Mouse (Mus musculus) E14TG2a.4 (cell line): Measurements from ENCODE around the gene Fam43a.

Experiments
- CTCF ChIP-seq: conservative IDR thresholded peaks from 2 replicates; pipeline ENCODE4 v1.5.1; 2014; ENCODE audit warnings: low read length
- POU5F1 ChIP-seq: IDR thresholded peaks from 2 replicates; pipeline ENCODE4 v1.6.1; 2014; ENCODE audit warnings: low read length, borderline replicate concordance

DNA sequence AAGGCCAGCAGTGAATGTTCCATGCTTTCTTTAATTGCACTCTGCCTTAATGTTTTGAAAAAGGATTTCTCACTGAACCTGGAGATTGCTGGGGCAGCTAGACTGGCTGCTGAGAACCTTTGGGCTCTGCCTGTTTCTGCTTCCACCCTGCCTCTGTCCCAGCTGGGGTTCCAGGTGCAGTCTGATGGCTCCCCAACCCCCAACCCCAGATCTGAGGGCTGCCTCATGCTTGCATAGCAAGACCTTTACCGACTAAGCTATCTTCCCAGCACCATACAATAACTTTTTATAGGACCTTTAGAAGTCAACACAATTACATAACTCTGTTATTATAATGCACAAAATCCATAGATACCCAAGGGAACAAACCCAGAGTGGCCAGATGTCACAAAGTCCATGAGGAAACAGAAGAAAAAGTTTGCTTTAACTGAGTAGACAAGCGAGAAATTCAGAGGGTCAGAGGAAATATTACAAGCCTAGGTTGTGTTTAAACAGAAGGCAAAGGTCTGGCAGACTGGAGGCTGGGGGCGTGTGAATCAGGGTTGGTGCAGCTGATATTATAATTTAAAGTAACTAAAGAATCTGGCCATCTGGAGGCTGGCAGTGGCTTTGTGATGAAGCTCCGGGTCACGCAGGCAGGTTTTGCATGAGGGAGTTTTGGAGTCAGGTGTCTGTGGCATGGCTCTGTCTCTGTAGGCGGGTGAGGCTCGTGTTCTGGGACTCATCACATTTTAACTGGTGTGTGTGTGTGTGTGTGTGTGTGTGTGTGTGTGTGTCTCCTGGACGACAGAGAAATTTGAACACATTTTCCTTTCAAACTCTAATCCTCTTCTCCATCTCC, 34.6 kb downstream of the Fam43a start:
- TF ChIP-seq CTCF, result no peak
- TF ChIP-seq POU5F1, result no peak
